In genomic region chr5:64648492-64648891, GRCm38 (mm10) we compare ENCODE assay signal across 8 mouse cellular contexts.
A peak's percentile ranks its signal among the peaks of the same experiment; 100 is the strongest.
DNase-seq lines count a peak whose midpoint lies in the region; ATAC-seq lines count a peak whose summit lies in the region.

No protein-coding gene starts in this region.

- DNase-seq in 416B (ENCODE audit: low read depth) = peak; percentile 13
- DNase-seq in embryo, embryonic 10 days (ENCODE audit: low spot score) = peak; percentile 75
- DNase-seq in kidney, postnatal 10 days = peak; percentile 51
- peak; percentile 61 for DNase-seq in mesoderm, embryonic 11.5 days (ENCODE audit: low read depth, low spot score)
- DNase-seq in MN1 (ENCODE audit: low spot score) = no peak
- DNase-seq in urinary bladder, adult 18-20 months (ENCODE audit: low spot score in 2 of 2) = no peak

- peak overlapping the region; percentile 65 for H3K27ac ChIP-seq in heart, embryonic 13.5 days (replicated peaks)

- peak overlapping the region; percentile 64 for H3K4me2 ChIP-seq in heart, embryonic 13.5 days

- no peaks in the 10 kb centered on the region for H3K36me3 ChIP-seq in heart, embryonic 13.5 days

- H3K9ac ChIP-seq in heart, embryonic 13.5 days = peak overlapping the region; percentile 65

- WGBS in heart, embryonic 13.5 days = 14% methylated on average over 8 of the region's 8 CpGs

- no peak for ATAC-seq in heart, embryonic 13.5 days (ENCODE audit: extremely low read depth, insufficient number of reproducible peaks, low FRiP score, low TSS enrichment)
- no peak for ATAC-seq in cerebellum, adult (ENCODE audit: insufficient number of reproducible peaks, low FRiP score, low TSS enrichment)

- H3K4me1 ChIP-seq in heart, embryonic 13.5 days = peaks cover 28% of the 10 kb centered on the region

- H3K4me3 ChIP-seq in heart, embryonic 13.5 days = no peak overlapping the region

- H3K27me3 ChIP-seq in heart, embryonic 13.5 days (replicated peaks) = no peaks in the 10 kb centered on the region

- peaks cover 5% of the 10 kb centered on the region; the same call in 1 of the 2 replicates for H3K9me3 ChIP-seq in heart, embryonic 13.5 days

Comparison
In these comparisons a context has a peak if more than half of its experiments do, and no peak if none do; other contexts are left out.
1. DNase-seq: peak in 416B (single experiment), embryo, embryonic 10 days (single experiment), kidney, postnatal 10 days (single experiment) and mesoderm, embryonic 11.5 days (single experiment); none in MN1 (single experiment) and urinary bladder, adult 18-20 months (0 of 2).